Mouse (Mus musculus) brain, embryonic 18.5 days (tissue): ENCODE results near the gene Rabgap1l.

ENCODE experiments used
- DNase-seq: peaks from one replicate; pipeline ENCODE4 v3.0.0-alpha.2; 2012; ENCODE audit warnings: low read depth, low spot score

Rabgap1l gene

GRCm38 (mm10) chr1:160596252-160596947 lies 196.6 kb downstream of the Rabgap1l start:
- no peak for DNase-seq

- DNase-seq = no peak
Measured at GRCm38 (mm10) chr1:160594576-160594975, 198.4 kb downstream of the Rabgap1l start.

- no peak for DNase-seq
Measured at GRCm38 (mm10) chr1:160594066-160594465, 198.9 kb downstream of the Rabgap1l start.

GRCm38 (mm10) chr1:160588911-160589590 lies 204.0 kb downstream of the Rabgap1l start:
- DNase-seq = no peak

- DNase-seq = peak; percentile 14
Measured at GRCm38 (mm10) chr1:160579309-160580233, 213.4 kb downstream of the Rabgap1l start.

- DNase-seq = no peak
Measured at GRCm38 (mm10) chr1:160576124-160576523, 216.9 kb downstream of the Rabgap1l start.

- DNase-seq = no peak
Measured at GRCm38 (mm10) chr1:160574039-160574438, 219.0 kb downstream of the Rabgap1l start.

- DNase-seq = no peak
Measured at GRCm38 (mm10) chr1:160566458-160566857, 226.6 kb downstream of the Rabgap1l start.

- no peak for DNase-seq
Measured at GRCm38 (mm10) chr1:160561381-160561780, 231.6 kb downstream of the Rabgap1l start.

GRCm38 (mm10) chr1:160550636-160551035 lies 242.4 kb downstream of the Rabgap1l start:
- DNase-seq = no peak

GRCm38 (mm10) chr1:160547934-160548876 lies 244.8 kb downstream of the Rabgap1l start:
- DNase-seq = no peak

GRCm38 (mm10) chr1:160535649-160536048 lies 257.4 kb downstream of the Rabgap1l start:
- no peak for DNase-seq

GRCm38 (mm10) chr1:160534571-160535335 lies 258.3 kb downstream of the Rabgap1l start:
- DNase-seq = peak; percentile 57

- DNase-seq = no peak
Measured at GRCm38 (mm10) chr1:160533209-160533820, 259.7 kb downstream of the Rabgap1l start.

- no peak for DNase-seq
Measured at GRCm38 (mm10) chr1:160531402-160531801, 261.6 kb downstream of the Rabgap1l start.

GRCm38 (mm10) chr1:160521918-160522317 lies 271.1 kb downstream of the Rabgap1l start:
- DNase-seq = no peak

GRCm38 (mm10) chr1:160520665-160521064 lies 272.3 kb downstream of the Rabgap1l start:
- DNase-seq = no peak

GRCm38 (mm10) chr1:160519896-160520465 lies 273.0 kb downstream of the Rabgap1l start:
- no peak for DNase-seq

- no peak for DNase-seq
Measured at GRCm38 (mm10) chr1:160518552-160518951, 274.5 kb downstream of the Rabgap1l start.
